Mouse (Mus musculus): ENCODE data around the gene B4galnt1.
A peak's percentile ranks its signal among the peaks of the same experiment; 100 is the strongest.

- TF ChIP-seq CTCF (IDR thresholded peaks at IDR 0.05; ENCODE audit: extremely low read depth, insufficient read depth, low read length) (no peak), POLR2A (IDR thresholded peaks at IDR 0.05; ENCODE audit: extremely low read depth, insufficient read depth, low read length) (peak; percentile 96)
Observed at GRCm38 (mm10) chr10:127122784-127123435, 42.1 kb upstream of the B4galnt1 start.

All from cortical plate, adult 2 months (tissue).